Mouse (Mus musculus): ENCODE results near the gene Slc1a2. TPM values are rescaled to one million over a fixed set of nuclear protein-coding genes. Genes with fewer than 3 reads are reported as not detected.

Gene Slc1a2
- polyA plus RNA-seq, 1 experiment from 2014 or later: 0.36 TPM

GRCm38 (mm10) chr2:102757241-102757860 is 98.9 kb downstream of the Slc1a2 start:
- Histone ChIP-seq H3K4me3 (replicated peaks) (no peak overlapping the region), H3K9me3 (no peaks in the 10 kb centered on the region), H3K27me3 (replicated peaks) (no peaks in the 10 kb centered on the region), H3K27ac (no peak overlapping the region), H3K36me3 (no peaks in the 10 kb centered on the region), H3K4me2 (replicated peaks) (no peak overlapping the region), H3K4me1 (replicated peaks) (no peaks in the 10 kb centered on the region), H3K9ac (no peak overlapping the region)
- ATAC-seq: no peak
- 85% methylated on average over 5 of the region's 5 CpGs for WGBS

DNA sequence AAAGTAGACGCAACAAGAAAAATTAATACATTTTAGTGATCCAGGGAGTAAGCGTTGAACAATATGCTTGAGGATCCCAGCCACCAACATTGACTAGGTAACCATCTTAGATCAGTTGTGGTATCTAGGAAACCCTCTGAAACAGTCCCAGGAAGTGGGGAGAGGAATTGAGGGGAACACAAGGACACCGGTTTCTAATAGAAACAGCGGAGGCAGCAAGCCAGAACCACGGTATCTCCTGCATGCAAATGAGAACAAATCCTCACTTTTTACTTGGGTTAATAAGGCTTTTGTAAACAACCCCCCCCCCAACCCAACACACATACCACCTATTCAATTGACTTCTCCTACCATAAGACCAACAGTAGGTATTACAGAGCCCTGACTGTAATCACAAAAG is 101.0 kb downstream of the Slc1a2 start:
- H3K4me3 ChIP-seq (replicated peaks): no peak overlapping the region
- no peak overlapping the region for H3K9ac ChIP-seq
- no peaks in the 10 kb centered on the region for H3K4me1 ChIP-seq (replicated peaks)
- H3K36me3 ChIP-seq: no peaks in the 10 kb centered on the region
- WGBS: 96% methylated on average over 5 of the region's 5 CpGs
- H3K4me2 ChIP-seq (replicated peaks): no peak overlapping the region
- no peak for ATAC-seq
- no peaks in the 10 kb centered on the region for H3K27me3 ChIP-seq (replicated peaks)
- H3K27ac ChIP-seq: no peak overlapping the region
- no peaks in the 10 kb centered on the region for H3K9me3 ChIP-seq

DNA sequence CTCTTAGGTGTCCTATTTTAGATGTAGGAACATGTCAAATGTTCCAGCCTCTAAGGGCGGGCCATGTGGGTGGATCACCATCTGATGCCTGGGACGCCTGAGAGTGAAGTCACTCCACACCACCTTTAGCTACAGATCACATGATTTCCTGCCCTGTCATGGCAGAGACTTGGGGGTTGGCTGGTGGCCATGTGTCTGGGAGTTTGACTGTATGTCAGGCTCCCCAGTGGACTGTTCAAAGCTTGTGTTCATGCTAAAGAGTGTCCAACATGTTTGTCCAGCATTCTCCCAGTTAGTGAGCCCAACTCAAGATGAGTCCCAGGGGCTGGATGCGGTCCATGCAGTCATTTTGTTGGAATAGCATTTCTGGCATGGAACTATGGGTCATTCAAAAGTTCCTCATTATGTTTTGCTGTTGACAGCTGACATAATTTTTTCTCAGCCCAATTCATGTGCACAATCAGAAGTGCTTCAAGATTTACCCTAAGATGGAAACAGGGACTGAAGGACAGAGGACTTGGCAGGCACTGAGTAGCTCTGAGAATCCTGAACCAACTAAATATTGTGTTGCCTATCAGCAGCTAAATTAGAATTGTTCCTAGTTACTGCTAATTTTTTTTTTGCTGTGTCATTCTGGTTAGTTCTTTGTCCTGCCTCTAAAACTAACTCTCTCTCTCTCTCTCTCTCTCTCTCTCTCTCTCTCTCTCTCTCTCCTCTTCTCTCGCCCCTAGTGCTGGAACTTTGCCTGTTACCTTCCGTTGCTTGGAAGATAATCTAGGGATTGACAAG is 102.0 kb downstream of the Slc1a2 start:
- ATAC-seq: no peak
- H3K4me1 ChIP-seq (replicated peaks): no peaks in the 10 kb centered on the region
- 79% methylated on average over 5 of the region's 5 CpGs for WGBS

GRCm38 (mm10) chr2:102763176-102763575 is 104.7 kb downstream of the Slc1a2 start:
- no peak overlapping the region for H3K9ac ChIP-seq
- 86% methylated on average over 3 of the region's 3 CpGs for WGBS

More for the DNA sequence above, 102.0 kb downstream of the Slc1a2 start:
- Histone ChIP-seq H3K4me3 (replicated peaks) (no peak overlapping the region), H3K27me3 (replicated peaks) (no peaks in the 10 kb centered on the region), H3K36me3 (no peaks in the 10 kb centered on the region), H3K4me2 (replicated peaks) (no peak overlapping the region), H3K9ac (no peak overlapping the region), H3K27ac (no peak overlapping the region), H3K9me3 (no peaks in the 10 kb centered on the region)

DNA sequence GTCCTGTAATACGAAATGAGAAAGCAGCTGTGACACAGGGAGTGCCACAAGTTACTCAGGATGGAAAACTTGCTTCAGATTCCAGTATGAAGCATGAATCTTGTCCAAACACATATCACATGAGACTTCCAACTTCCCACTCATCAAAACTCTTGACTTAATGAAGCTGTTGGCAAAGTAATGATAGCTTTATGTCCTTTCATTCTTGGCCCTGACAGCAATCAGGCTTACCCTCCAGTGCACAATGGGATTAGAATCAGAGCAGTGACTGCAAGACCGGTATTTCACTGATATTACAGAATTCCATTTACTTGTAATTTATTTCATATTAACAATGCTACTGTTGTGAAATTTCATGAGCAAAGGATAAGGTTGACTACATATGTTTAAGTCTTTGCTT is 105.5 kb downstream of the Slc1a2 start:
- no peaks in the 10 kb centered on the region for H3K4me1 ChIP-seq (replicated peaks)
- H3K27ac ChIP-seq: no peak overlapping the region
- H3K9ac ChIP-seq: no peak overlapping the region
- no peak for ATAC-seq
- over 99% methylated on average over 2 of the region's 2 CpGs for WGBS
- no peak overlapping the region for H3K4me2 ChIP-seq (replicated peaks)
- H3K9me3 ChIP-seq: no peaks in the 10 kb centered on the region
- no peaks in the 10 kb centered on the region for H3K27me3 ChIP-seq (replicated peaks)
- H3K4me3 ChIP-seq (replicated peaks): no peak overlapping the region
- H3K36me3 ChIP-seq: no peaks in the 10 kb centered on the region

More at GRCm38 (mm10) chr2:102763176-102763575, 104.7 kb downstream of the Slc1a2 start:
- Histone ChIP-seq H3K27me3 (replicated peaks) (no peaks in the 10 kb centered on the region), H3K27ac (no peak overlapping the region), H3K36me3 (no peaks in the 10 kb centered on the region), H3K4me2 (replicated peaks) (no peak overlapping the region), H3K4me3 (replicated peaks) (no peak overlapping the region), H3K9me3 (no peaks in the 10 kb centered on the region), H3K4me1 (replicated peaks) (no peaks in the 10 kb centered on the region)
- ATAC-seq: no peak

- no peaks in the 10 kb centered on the region for H3K36me3 ChIP-seq
- 56% methylated on average over 8 of the region's 8 CpGs for WGBS
- no peak overlapping the region for H3K9ac ChIP-seq
- no peaks in the 10 kb centered on the region for H3K9me3 ChIP-seq
- H3K27me3 ChIP-seq (replicated peaks): no peaks in the 10 kb centered on the region
- no peak overlapping the region for H3K27ac ChIP-seq
- no peak overlapping the region for H3K4me3 ChIP-seq (replicated peaks)
- H3K4me1 ChIP-seq (replicated peaks): no peaks in the 10 kb centered on the region
- ATAC-seq: no peak
- H3K4me2 ChIP-seq (replicated peaks): no peak overlapping the region
Observed at GRCm38 (mm10) chr2:102764602-102765374, 106.3 kb downstream of the Slc1a2 start.

DNA sequence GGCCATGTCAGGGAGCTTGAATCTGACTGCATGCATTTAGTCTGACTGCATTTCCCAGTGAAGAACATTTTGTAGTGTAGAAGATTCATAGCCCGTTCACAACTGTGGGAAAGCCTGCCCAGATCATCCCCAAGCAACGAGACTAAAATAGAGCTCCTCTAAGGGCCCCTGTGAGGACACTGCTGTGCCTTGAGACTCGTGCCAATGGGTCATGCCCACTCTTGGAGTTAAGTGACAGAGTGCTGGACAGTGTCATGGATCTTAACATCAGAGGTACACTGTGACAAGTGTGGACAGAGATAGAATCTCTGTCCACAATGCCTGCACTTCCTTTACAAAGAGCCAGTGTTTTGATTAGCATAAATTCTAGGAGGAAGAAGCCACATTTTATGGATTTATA is 109.8 kb downstream of the Slc1a2 start:
- WGBS: 58% methylated on average over 3 of the region's 3 CpGs
- H3K4me1 ChIP-seq (replicated peaks): no peaks in the 10 kb centered on the region
- ATAC-seq: no peak

GRCm38 (mm10) chr2:102771304-102771703 is 112.8 kb downstream of the Slc1a2 start:
- Histone ChIP-seq H3K4me3 (replicated peaks) (no peak overlapping the region), H3K27ac (no peak overlapping the region), H3K4me2 (replicated peaks) (no peak overlapping the region), H3K9ac (no peak overlapping the region), H3K36me3 (no peaks in the 10 kb centered on the region), H3K9me3 (no peaks in the 10 kb centered on the region), H3K4me1 (replicated peaks) (no peaks in the 10 kb centered on the region), H3K27me3 (replicated peaks) (no peaks in the 10 kb centered on the region)
- no peak for ATAC-seq
- 90% methylated on average over 1 of the region's 1 CpGs for WGBS

More for the DNA sequence above, 109.8 kb downstream of the Slc1a2 start:
- Histone ChIP-seq H3K27me3 (replicated peaks) (no peaks in the 10 kb centered on the region), H3K9me3 (no peaks in the 10 kb centered on the region), H3K4me3 (replicated peaks) (no peak overlapping the region), H3K36me3 (no peaks in the 10 kb centered on the region), H3K4me2 (replicated peaks) (no peak overlapping the region), H3K9ac (no peak overlapping the region), H3K27ac (no peak overlapping the region)

GRCm38 (mm10) chr2:102772276-102772675 is 113.8 kb downstream of the Slc1a2 start:
- no peak overlapping the region for H3K27ac ChIP-seq
- no peaks in the 10 kb centered on the region for H3K36me3 ChIP-seq
- H3K9me3 ChIP-seq: no peaks in the 10 kb centered on the region
- H3K27me3 ChIP-seq (replicated peaks): no peaks in the 10 kb centered on the region
- no peak overlapping the region for H3K9ac ChIP-seq
- no peak overlapping the region for H3K4me2 ChIP-seq (replicated peaks)
- 92% methylated on average over 5 of the region's 5 CpGs for WGBS
- H3K4me1 ChIP-seq (replicated peaks): no peaks in the 10 kb centered on the region
- no peak overlapping the region for H3K4me3 ChIP-seq (replicated peaks)
- ATAC-seq: no peak

DNA sequence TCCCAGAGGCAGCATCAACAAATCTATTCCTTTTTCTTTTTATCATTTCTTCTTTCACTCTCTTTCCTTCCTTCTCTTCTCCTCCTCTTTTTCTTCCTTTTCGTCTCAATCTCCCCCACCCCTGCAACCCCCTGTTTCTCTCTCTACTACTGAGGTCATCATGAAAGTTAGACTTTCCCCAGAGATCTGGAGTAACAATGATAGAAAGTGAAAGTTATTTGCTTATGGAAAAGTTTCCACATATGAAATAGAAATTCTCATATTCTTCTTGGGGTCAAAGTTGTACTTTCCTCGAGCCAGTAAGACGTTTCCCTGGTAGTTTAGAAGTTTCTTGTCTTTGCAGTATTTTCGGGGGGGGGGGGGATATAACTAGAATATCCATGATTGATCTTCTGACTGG is 116.2 kb downstream of the Slc1a2 start:
- H3K4me3 ChIP-seq (replicated peaks): no peak overlapping the region
- 65% methylated on average over 4 of the region's 4 CpGs for WGBS
- no peak overlapping the region for H3K4me2 ChIP-seq (replicated peaks)
- H3K27me3 ChIP-seq (replicated peaks): no peaks in the 10 kb centered on the region
- H3K9ac ChIP-seq: no peak overlapping the region
- H3K9me3 ChIP-seq: no peaks in the 10 kb centered on the region
- no peak overlapping the region for H3K27ac ChIP-seq
- no peaks in the 10 kb centered on the region for H3K4me1 ChIP-seq (replicated peaks)
- no peak for ATAC-seq
- H3K36me3 ChIP-seq: no peaks in the 10 kb centered on the region

- no peaks in the 10 kb centered on the region for H3K36me3 ChIP-seq
- 83% methylated on average over 1 of the region's 1 CpGs for WGBS
- no peaks in the 10 kb centered on the region for H3K4me1 ChIP-seq (replicated peaks)
- ATAC-seq: no peak
- no peak overlapping the region for H3K9ac ChIP-seq
- H3K4me3 ChIP-seq (replicated peaks): no peak overlapping the region
- no peak overlapping the region for H3K4me2 ChIP-seq (replicated peaks)
- H3K9me3 ChIP-seq: no peaks in the 10 kb centered on the region
- H3K27ac ChIP-seq: no peak overlapping the region
- H3K27me3 ChIP-seq (replicated peaks): no peaks in the 10 kb centered on the region
Observed at GRCm38 (mm10) chr2:102775561-102775960, 117.1 kb downstream of the Slc1a2 start.

GRCm38 (mm10) chr2:102778208-102778607 is 119.7 kb downstream of the Slc1a2 start:
- H3K9me3 ChIP-seq: no peaks in the 10 kb centered on the region
- no peak overlapping the region for H3K9ac ChIP-seq
- ATAC-seq: no peak
- H3K4me3 ChIP-seq (replicated peaks): no peak overlapping the region
- no peak overlapping the region for H3K4me2 ChIP-seq (replicated peaks)
- no peaks in the 10 kb centered on the region for H3K27me3 ChIP-seq (replicated peaks)
- WGBS: 87% methylated on average over 3 of the region's 3 CpGs
- no peak overlapping the region for H3K27ac ChIP-seq
- no peaks in the 10 kb centered on the region for H3K36me3 ChIP-seq
- no peaks in the 10 kb centered on the region for H3K4me1 ChIP-seq (replicated peaks)

Data from intestine, embryonic 15.5 days (tissue).